Mouse (Mus musculus) embryonic facial prominence, embryonic 13.5 days (tissue): Measurements from ENCODE around the gene Smc4. TPM values are rescaled to one million over a fixed set of nuclear protein-coding genes. Genes with fewer than 3 reads are reported as not detected.
"Not testable (repeated sequence)": the region's sequence is repeated elsewhere in the genome, so short reads cannot be mapped to it uniquely, and the experiment has no call there.

ENCODE experiments used
- ATAC-seq: fragments of 200-750 bp; cut with Nextera tagmentation; 2 replicates; pipeline ENCODE4 v1.8.0; 2017; ENCODE audit warnings: low read depth; ENCODE audit not compliant: insufficient number of reproducible peaks, insufficient read depth, low FRiP score, low TSS enrichment
- H3K27ac ChIP-seq: fragments of 300-500 bp; sonication (generic); 2 replicates; pipeline ENCODE4 v1.5.1; 2015; ENCODE audit warnings: moderate library complexity, mild to moderate bottlenecking, inconsistent platforms
- H3K27me3 ChIP-seq: fragments of 300-500 bp; sonication (generic); 2 replicates; pipeline ENCODE4 v1.6.1; 2015; ENCODE audit warnings: mild to moderate bottlenecking, inconsistent platforms
- H3K36me3 ChIP-seq: fragments of 300-500 bp; sonication (generic); 2 replicates; pipeline ENCODE4 v1.6.1; 2015; ENCODE audit warnings: mild to moderate bottlenecking, inconsistent platforms
- H3K4me1 ChIP-seq: fragments of 300-500 bp; sonication (generic); 2 replicates; pipeline ENCODE4 v1.6.1; 2015; ENCODE audit warnings: inconsistent platforms
- H3K4me2 ChIP-seq: fragments of 300-500 bp; sonication (generic); 2 replicates; pipeline ENCODE4 v1.6.1; 2015; ENCODE audit warnings: moderate library complexity, mild to moderate bottlenecking, inconsistent platforms
- H3K4me3 ChIP-seq: fragments of 300-500 bp; sonication (generic); 2 replicates; pipeline ENCODE4 v1.5.1; 2015; ENCODE audit warnings: mild to moderate bottlenecking, inconsistent platforms
- H3K9ac ChIP-seq: fragments of 300-500 bp; sonication (generic); 2 replicates; pipeline ENCODE4 v1.6.1; 2015; ENCODE audit warnings: mild to moderate bottlenecking, inconsistent platforms
- H3K9me3 ChIP-seq: fragments of 300-500 bp; sonication (generic); 2 replicates; pipeline ENCODE4 v1.6.1; 2016; ENCODE audit warnings: inconsistent platforms
- WGBS: fragments of 180-500 bp; shearing (Covaris S2); methylation state at CpG from one replicate; pipeline ENCODE4 v1.1.7; 2015; ENCODE audit warnings: mixed read lengths; 5-methylcytosine and 5-hydroxymethylcytosine counted together
- polyA plus RNA-seq: library from polyadenylated mRNA; unstranded; fragments of >200 nt; fragmentation: Nextera tagmentation; extraction: Ambion mirVana; gene quantifications from 2 replicates; pipeline ENCODE4 v1.2.1, GENCODE M21; 2015

Smc4 gene
- polyA plus RNA-seq, 1 experiment from 2014 or later, result 188 TPM

DNA sequence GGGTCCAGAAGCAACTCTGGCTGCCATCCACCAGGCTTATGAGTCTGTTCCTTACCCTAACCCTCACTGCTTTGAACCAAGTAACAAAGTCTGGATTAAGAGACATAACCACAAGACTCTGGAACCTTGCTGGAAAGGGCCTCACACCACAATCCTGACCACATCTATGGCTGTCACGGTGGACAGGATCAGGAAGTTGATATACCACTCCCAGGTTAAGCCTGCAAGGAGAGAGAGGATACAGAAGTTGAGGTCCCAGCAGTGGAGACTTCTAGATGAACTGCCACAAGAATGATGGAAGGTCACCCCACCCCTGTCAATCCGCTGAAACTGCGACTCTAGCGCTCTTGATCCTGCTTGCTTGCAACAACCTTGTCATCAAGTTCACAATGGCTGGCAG lies 26.8 kb upstream of the Smc4 start:
- WGBS, result 90% methylated on average over 4 of the region's 4 CpGs
- no peak for ATAC-seq
- H3K4me3 ChIP-seq, result no peak overlapping the region
- H3K4me2 ChIP-seq, result no peak overlapping the region
- no peaks in the 10 kb centered on the region for H3K9me3 ChIP-seq
- H3K27ac ChIP-seq, result no peak overlapping the region
- peaks cover 15% of the 10 kb centered on the region for H3K4me1 ChIP-seq
- H3K9ac ChIP-seq, result no peak overlapping the region
- no peaks in the 10 kb centered on the region for H3K27me3 ChIP-seq
- peaks cover 7% of the 10 kb centered on the region for H3K36me3 ChIP-seq

DNA sequence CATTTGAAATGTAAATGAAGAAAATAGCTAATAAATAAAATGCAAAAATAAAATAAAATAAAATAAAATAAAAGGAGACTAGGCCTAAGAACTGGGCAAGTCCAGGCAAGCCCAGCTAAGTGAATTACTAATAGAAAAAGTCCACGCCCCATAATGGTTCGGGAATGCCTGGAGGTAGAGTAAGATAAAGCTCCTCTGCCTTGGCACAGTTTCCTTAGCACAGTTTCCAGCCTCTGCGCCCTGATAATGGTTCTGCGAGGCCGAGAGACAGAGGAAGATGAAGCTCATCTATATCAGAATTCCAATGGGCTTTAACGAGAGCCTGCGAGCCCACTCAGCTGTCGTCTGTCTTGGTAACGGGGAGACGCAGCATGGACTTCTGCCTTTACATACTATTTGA lies 25.4 kb upstream of the Smc4 start:
- 88% methylated on average over 10 of the region's 10 CpGs for WGBS
- no peak overlapping the region for H3K4me3 ChIP-seq
- no peak overlapping the region for H3K27ac ChIP-seq
- H3K9ac ChIP-seq, result no peak overlapping the region
- ATAC-seq, result no peak
- H3K4me1 ChIP-seq, result peaks cover 15% of the 10 kb centered on the region
- no peak overlapping the region for H3K4me2 ChIP-seq
- no peaks in the 10 kb centered on the region for H3K27me3 ChIP-seq
- peaks cover 7% of the 10 kb centered on the region for H3K36me3 ChIP-seq
- no peaks in the 10 kb centered on the region for H3K9me3 ChIP-seq

DNA sequence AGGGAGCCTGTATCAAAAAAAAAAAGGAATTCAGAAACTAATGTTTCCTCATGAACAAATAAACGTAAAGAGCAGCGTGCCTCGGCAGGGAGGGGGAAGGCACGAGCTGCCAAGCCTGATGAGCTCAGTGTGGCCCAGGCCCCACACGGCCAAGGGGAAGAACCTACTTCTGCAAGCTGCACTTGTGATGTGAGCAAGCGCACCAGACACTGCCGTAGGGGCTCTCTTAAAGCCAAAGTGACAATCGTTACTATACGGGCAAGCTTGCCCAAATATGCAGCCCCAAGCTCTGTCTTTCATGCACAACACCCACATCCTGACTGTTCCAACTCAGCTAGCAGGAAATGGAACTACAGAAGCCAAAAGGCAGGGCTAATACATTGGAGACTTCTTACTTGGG lies 23.6 kb upstream of the Smc4 start:
- H3K36me3 ChIP-seq, result peaks cover 14% of the 10 kb centered on the region
- no peak for ATAC-seq
- H3K4me2 ChIP-seq, result no peak overlapping the region
- peaks cover 8% of the 10 kb centered on the region for H3K4me1 ChIP-seq
- no peaks in the 10 kb centered on the region for H3K27me3 ChIP-seq
- H3K9ac ChIP-seq, result no peak overlapping the region
- H3K4me3 ChIP-seq, result no peak overlapping the region
- H3K9me3 ChIP-seq, result no peaks in the 10 kb centered on the region
- 78% methylated on average over 9 of the region's 9 CpGs for WGBS
- H3K27ac ChIP-seq, result no peak overlapping the region

DNA sequence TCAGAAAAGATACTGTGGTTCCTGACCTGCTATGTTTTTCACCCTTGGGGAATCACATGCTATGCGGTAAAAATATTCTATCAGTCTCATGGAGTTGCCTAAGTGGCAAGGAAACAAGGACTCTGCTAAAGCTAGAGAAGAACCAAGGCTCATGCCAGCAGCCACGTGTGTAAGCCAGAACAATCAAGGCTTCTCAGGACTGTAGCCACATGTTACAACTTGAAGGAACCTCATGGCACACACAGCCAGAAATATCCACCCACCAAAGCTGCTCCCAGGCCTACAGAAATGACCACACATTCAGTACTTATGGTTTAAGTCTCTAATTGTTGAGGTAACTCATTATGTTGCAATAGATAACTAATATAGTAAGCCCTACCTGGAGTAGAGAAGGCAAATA lies 18.0 kb upstream of the Smc4 start:
- Histone ChIP-seq H3K27ac (no peak overlapping the region), H3K36me3 (peaks cover 27% of the 10 kb centered on the region), H3K9me3 (no peaks in the 10 kb centered on the region), H3K4me1 (no peaks in the 10 kb centered on the region), H3K9ac (no peak overlapping the region), H3K27me3 (no peaks in the 10 kb centered on the region), H3K4me3 (no peak overlapping the region), H3K4me2 (no peak overlapping the region)
- no peak for ATAC-seq
- 85% methylated on average over 2 of the region's 2 CpGs for WGBS

DNA sequence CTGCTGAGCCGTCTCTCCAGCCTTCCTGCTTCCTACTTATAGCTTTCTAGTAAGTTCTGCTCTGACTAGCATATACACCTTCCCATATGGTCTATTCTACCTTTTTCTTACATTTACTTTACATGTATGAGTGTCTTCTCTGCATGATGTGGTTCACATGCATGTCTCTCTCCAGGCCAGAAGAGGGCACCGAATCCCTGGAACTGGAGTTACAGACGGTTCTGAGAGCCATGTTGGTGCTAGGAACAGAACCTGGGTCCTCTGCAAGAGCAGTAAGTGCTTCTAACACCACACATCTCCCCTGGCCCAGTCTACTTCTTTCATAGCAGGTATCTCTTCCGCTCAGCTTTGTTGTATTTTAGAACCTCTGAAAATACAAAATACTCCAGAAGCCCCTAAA lies 1.8 kb upstream of the Smc4 start:
- ATAC-seq, result no peak
- Histone ChIP-seq H3K9ac (no peak overlapping the region), H3K4me2 (no peak overlapping the region), H3K27ac (no peak overlapping the region), H3K9me3 (no peaks in the 10 kb centered on the region), H3K4me1 (peaks cover 9% of the 10 kb centered on the region), H3K4me3 (no peak overlapping the region), H3K27me3 (no peaks in the 10 kb centered on the region), H3K36me3 (no peaks in the 10 kb centered on the region)
- 85% methylated on average over 4 of the region's 4 CpGs for WGBS

DNA sequence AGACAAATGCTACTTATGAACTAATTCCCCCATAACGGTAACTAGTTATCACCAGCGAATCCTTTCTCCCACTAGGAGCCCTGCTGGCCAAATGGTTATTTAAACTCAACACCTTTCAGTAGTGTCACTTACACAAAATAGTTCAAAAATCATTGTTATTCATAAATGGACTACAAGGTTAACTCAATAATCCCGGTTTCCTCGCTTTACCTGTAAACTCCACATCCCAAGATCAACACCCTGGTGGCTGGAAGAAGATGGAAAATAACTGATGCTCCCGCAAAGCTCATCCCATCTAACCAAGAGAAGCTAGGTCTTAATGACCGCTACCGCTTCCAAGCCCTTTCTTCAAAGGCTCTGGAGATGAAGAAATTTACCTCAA lies 492 bp upstream of the Smc4 start:
- H3K4me2 ChIP-seq, result peak overlapping the region; percentile 64
- H3K36me3 ChIP-seq, result no peaks in the 10 kb centered on the region
- peak overlapping the region; percentile 95 for H3K27ac ChIP-seq
- ATAC-seq, result no peak
- no peaks in the 10 kb centered on the region for H3K27me3 ChIP-seq
- peak overlapping the region; percentile 98 for H3K4me3 ChIP-seq
- no peaks in the 10 kb centered on the region for H3K9me3 ChIP-seq
- 2% methylated on average over 7 of the region's 7 CpGs for WGBS
- H3K4me1 ChIP-seq, result peaks cover 9% of the 10 kb centered on the region
- peak overlapping the region; percentile 95 for H3K9ac ChIP-seq

DNA sequence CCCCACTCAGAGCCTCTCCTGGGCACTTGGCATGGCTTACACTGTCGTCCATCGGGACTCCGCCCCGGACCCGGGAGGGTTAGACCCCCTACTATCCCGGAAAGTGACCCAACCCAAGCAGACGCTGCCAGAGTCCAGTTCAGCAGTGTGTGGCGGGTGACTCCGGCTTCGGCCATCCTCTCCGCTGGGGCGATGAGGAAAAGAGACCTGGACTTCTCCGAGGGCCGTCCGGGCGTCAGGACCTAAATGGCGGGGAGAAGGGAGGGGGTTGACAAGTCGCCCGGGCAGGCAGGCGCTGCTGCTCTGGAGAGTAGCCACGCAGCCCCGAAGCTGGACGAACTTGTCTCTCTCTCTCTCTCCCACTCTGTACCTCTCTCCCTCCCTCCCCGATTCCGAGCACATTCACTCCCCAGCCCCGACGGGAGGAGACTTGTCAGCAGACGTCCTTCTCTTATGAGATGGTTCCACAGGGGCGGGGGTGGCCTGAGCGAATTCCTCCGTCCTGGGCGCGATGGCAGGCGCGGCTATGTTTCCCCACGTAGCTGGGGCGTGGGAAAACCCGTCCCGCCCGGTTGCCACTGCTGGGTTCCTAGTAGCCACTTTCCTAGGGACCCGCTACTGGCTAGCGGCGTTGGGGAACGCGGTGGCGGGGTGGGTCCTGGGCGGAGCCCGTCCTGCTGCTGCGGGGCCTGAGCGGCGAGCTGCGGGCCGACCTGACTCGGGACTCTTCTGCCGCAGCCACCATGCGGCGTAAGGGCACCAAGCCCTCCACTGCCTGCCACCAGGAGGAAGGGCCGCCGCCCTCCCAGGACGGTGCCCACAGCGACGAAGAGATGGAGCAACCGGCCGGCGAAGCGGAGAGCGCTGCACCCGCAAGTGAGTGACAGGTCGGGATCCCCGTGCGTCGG lies 1.1 kb downstream of the Smc4 start:
- peak overlapping the region; percentile 95 for H3K27ac ChIP-seq
- H3K4me2 ChIP-seq, result peak overlapping the region; percentile 84
- WGBS, result under 1% methylated on average over 72 of the region's 72 CpGs
- 0 out of 2 replicates have a peak, but pooled peaks cover 3% of the 10 kb centered on the region for H3K36me3 ChIP-seq
- H3K9me3 ChIP-seq, result no peaks in the 10 kb centered on the region
- peak overlapping the region; percentile 95 for H3K9ac ChIP-seq
- peaks cover 9% of the 10 kb centered on the region for H3K4me1 ChIP-seq
- peak overlapping the region; percentile 98 for H3K4me3 ChIP-seq
- H3K27me3 ChIP-seq, result no peaks in the 10 kb centered on the region
- ATAC-seq, result peak; percentile 61

DNA sequence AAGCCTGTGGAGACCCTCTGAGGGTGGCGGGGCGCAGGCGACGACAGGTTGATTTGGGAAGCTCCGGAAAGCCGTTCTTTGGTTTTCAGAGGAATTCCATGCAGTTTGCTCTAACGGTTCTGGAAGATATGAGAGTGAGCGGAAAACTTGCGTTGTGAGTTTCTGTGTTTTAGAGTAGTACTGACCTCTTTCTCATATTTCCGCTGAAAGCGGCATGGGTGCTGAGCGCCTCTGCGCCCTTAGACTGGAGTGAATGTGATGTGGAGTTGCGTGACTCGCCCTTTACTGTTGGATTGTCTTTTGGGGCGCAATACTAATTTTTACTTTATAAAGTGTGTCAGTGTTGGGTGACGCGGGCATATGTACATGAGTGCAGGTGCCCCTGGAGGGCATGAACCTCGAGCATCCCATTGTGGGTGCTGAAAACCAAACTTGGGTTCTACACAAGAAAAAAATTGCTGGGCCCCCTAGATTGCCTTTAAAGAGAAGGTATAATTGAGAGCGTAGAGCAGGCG lies 1.8 kb downstream of the Smc4 start:
- 5% methylated on average over 21 of the region's 21 CpGs for WGBS
- Histone ChIP-seq H3K36me3 (0 out of 2 replicates have a peak, but pooled peaks cover 3% of the 10 kb centered on the region), H3K4me2 (peak overlapping the region; percentile 84), H3K4me1 (peaks cover 9% of the 10 kb centered on the region), H3K27me3 (no peaks in the 10 kb centered on the region), H3K9me3 (no peaks in the 10 kb centered on the region), H3K4me3 (peak overlapping the region; percentile 98), H3K9ac (peak overlapping the region; percentile 95), H3K27ac (peak overlapping the region; percentile 95)
- ATAC-seq, result no peak

DNA sequence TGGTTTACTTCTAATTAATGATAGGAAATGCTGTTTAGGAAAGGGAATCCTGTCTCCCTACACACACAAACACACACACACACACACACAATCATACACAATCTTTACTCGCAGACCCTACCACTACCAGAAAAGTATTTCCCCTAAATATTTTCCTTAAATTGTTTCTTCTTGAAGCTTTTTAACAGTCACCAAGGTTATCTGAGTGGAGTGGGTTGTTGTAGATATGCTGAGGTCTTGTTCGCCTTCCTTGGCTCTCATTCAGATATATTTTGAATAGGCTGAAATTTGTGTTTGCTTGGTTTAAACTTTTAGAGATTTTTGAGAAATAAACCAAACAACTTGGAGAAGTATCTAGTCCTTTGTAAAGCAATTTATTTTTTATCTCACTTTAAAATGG lies 4.3 kb downstream of the Smc4 start:
- Histone ChIP-seq H3K27ac (no peak overlapping the region), H3K27me3 (no peaks in the 10 kb centered on the region), H3K36me3 (0 out of 2 replicates have a peak, but pooled peaks cover 13% of the 10 kb centered on the region), H3K4me3 (no peak overlapping the region), H3K4me2 (no peak overlapping the region), H3K9me3 (no peaks in the 10 kb centered on the region), H3K4me1 (peaks cover 9% of the 10 kb centered on the region), H3K9ac (no peak overlapping the region)
- WGBS, result 83% methylated on average over 2 of the region's 2 CpGs
- ATAC-seq, result no peak

DNA sequence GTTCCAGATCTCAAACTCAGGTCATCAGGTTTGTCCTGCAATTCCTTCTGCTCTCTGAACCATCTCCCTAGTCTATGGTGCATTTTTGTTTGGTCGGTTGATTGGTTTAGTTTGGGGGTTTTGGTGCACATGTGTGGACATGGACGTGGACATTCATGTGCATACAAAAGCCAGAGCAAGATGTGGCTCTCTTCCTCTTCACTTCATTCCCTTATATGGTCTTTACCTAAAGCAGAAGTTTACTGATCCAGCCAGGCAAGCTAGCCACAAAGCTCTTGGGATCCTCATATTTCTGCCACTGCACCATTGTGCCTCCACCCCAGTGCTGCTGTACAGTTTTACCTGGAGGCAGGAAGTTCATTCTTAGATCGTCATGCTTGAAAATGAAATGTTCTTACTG lies 12.6 kb downstream of the Smc4 start:
- Histone ChIP-seq H3K27me3 (no peaks in the 10 kb centered on the region), H3K4me1 (no peaks in the 10 kb centered on the region), H3K9ac (no peak overlapping the region), H3K4me2 (no peak overlapping the region), H3K27ac (no peak overlapping the region), H3K36me3 (peaks cover 50% of the 10 kb centered on the region), H3K9me3 (no peaks in the 10 kb centered on the region), H3K4me3 (no peak overlapping the region)
- no peak for ATAC-seq
- WGBS, result 81% methylated on average over 3 of the region's 3 CpGs

DNA sequence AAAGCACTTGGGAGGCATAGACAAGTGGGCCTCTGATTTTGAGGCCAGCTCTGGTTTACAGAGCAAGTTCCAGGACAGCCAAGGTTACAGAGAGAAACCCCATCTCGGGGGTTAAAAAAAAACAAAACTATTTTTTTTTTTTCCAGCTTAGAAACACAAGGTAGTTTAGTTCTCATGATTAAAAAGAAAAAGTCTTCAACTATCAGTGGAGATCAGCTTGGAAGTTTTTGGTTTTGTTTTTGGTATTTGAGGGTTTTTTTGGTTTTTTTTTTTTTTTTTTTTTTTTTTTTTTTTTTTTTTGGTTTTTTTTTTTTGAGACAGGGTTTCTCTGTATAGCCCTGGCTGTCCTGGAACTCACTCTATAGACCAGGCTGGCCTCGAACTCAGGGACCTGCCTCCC lies 14.1 kb downstream of the Smc4 start:
- not testable (repeated sequence) for H3K4me1 ChIP-seq, H3K27me3 ChIP-seq, H3K27ac ChIP-seq, ATAC-seq, H3K9ac ChIP-seq, H3K9me3 ChIP-seq, H3K4me3 ChIP-seq, H3K4me2 ChIP-seq
- H3K36me3 ChIP-seq, result peaks cover 49% of the 10 kb centered on the region
- WGBS, result 96% methylated on average over 2 of the region's 2 CpGs

DNA sequence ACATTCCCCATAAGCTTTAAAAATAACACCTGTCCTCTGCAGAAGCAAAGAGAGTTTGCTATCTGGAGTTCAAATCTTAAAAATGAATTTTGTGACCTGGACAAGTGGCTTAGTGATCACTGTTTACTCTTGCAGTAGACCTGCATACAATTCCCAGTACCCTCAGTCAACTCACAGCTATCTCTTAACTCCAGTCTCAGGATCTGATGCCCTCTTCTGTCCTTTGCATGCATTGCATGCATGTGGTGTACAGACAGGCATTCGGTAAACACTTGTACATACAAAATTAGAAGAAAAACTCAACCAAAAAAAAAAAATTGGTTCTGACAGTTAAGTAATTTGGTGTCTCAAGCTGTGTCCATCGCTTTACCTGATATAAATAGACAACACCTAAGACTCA lies 15.7 kb downstream of the Smc4 start:
- no peak overlapping the region for H3K9ac ChIP-seq
- no peak overlapping the region for H3K27ac ChIP-seq
- H3K36me3 ChIP-seq, result peaks cover 58% of the 10 kb centered on the region
- no peak overlapping the region for H3K4me2 ChIP-seq
- no peaks in the 10 kb centered on the region for H3K9me3 ChIP-seq
- WGBS, result 89% methylated on average over 2 of the region's 2 CpGs
- ATAC-seq, result no peak
- no peaks in the 10 kb centered on the region for H3K27me3 ChIP-seq
- no peaks in the 10 kb centered on the region for H3K4me1 ChIP-seq
- no peak overlapping the region for H3K4me3 ChIP-seq
